Mouse (Mus musculus): ENCODE data around the gene 1700012B09Rik. TPM values are rescaled to one million over a fixed set of nuclear protein-coding genes. Genes with fewer than 3 reads are reported as not detected.

Gene 1700012B09Rik
- total RNA-seq, 2 experiments from 2014 or later, result 0.69 to 1.7 TPM

- no peak for DNase-seq (ENCODE audit: low spot score in 2 of 2)
These were observed 31.2 kb downstream of the 1700012B09Rik start for GRCm38 (mm10) chr9:14739498-14740150.

GRCm38 (mm10) chr9:14730941-14731541, 39.8 kb downstream of the 1700012B09Rik start:
- no peak for DNase-seq (ENCODE audit: low spot score in 2 of 2)

- DNase-seq (ENCODE audit: low spot score in 2 of 2), result no peak
These were observed 42.5 kb downstream of the 1700012B09Rik start for GRCm38 (mm10) chr9:14728365-14728764.

- DNase-seq (ENCODE audit: low spot score in 2 of 2), result no peak
These were observed 44.2 kb downstream of the 1700012B09Rik start for GRCm38 (mm10) chr9:14726629-14727028.

GRCm38 (mm10) chr9:14726005-14726404, 44.8 kb downstream of the 1700012B09Rik start:
- no peak for DNase-seq (ENCODE audit: low spot score in 2 of 2)

GRCm38 (mm10) chr9:14724755-14725420, 45.9 kb downstream of the 1700012B09Rik start:
- no peak for DNase-seq (ENCODE audit: low spot score in 2 of 2)

GRCm38 (mm10) chr9:14721610-14722009, 49.2 kb downstream of the 1700012B09Rik start:
- no peak for DNase-seq (ENCODE audit: low spot score in 2 of 2)

GRCm38 (mm10) chr9:14720384-14720783, 50.4 kb downstream of the 1700012B09Rik start:
- no peak for DNase-seq (ENCODE audit: low spot score in 2 of 2)

GRCm38 (mm10) chr9:14718332-14718691, 52.5 kb downstream of the 1700012B09Rik start:
- no peak for DNase-seq (ENCODE audit: low spot score in 2 of 2)

- DNase-seq (ENCODE audit: low spot score in 2 of 2), result no peak
These were observed 53.0 kb downstream of the 1700012B09Rik start for GRCm38 (mm10) chr9:14717689-14718331.

- no peak for DNase-seq (ENCODE audit: low spot score in 2 of 2)
These were observed 55.6 kb downstream of the 1700012B09Rik start for GRCm38 (mm10) chr9:14715258-14715657.

GRCm38 (mm10) chr9:14710910-14711309, 59.9 kb downstream of the 1700012B09Rik start:
- no peak for DNase-seq (ENCODE audit: low spot score in 2 of 2)

Other genes starting within 250 kb of the 1700012B09Rik start
- 10 to 100 TPM; 16.3 to 20.0 TPM for gene Amotl1, start 126.0 kb downstream of the 1700012B09Rik start, total RNA-seq (2021)
- gene Piwil4, start 30.3 kb downstream of the 1700012B09Rik start, total RNA-seq (2021), result under 1 TPM in 1 of 2 experiments, not detected in 1; 0.23 TPM
- under 1 TPM; 0.11 to 0.34 TPM for gene Fut4, start 18.6 kb downstream of the 1700012B09Rik start, total RNA-seq (2021)
- 10 to 100 TPM; 11.6 to 13.6 TPM for gene Mre11a, start 13.6 kb upstream of the 1700012B09Rik start, total RNA-seq (2021)
- gene Ankrd49, start 13.8 kb upstream of the 1700012B09Rik start, total RNA-seq (2021), result 10 to 100 TPM; 17.6 to 19.2 TPM
- gene Gpr83, start 89.2 kb upstream of the 1700012B09Rik start, total RNA-seq (2021), result 1 to 10 TPM; 7.5 to 7.7 TPM
- gene Izumo1r, start 132.9 kb upstream of the 1700012B09Rik start, total RNA-seq (2021), result not detected

All from layer of hippocampus, postnatal 10 days (tissue).